Mouse (Mus musculus) kidney, adult 2 months (tissue): ENCODE data around the gene Steap3.

Experiments used
- CTCF ChIP-seq: fragments of 200-500 bp; conservative IDR thresholded peaks from 2 replicates; pipeline ENCODE4 v1.5.1; 2011; ENCODE audit warnings: low read depth, mild to moderate bottlenecking, control low read depth, low read length, moderate library complexity, mixed read lengths; ENCODE audit not compliant: insufficient read depth, insufficient read length
- POLR2A ChIP-seq: fragments of 200-500 bp; IDR thresholded peaks from one replicate; pipeline ENCODE4 v1.6.1; 2011; ENCODE audit warnings: low read depth, low read length, control low read depth

- no peak for TF ChIP-seq POLR2A
- TF ChIP-seq CTCF: no peak
Observed at GRCm38 (mm10) chr1:120253751-120254150, 18.8 kb downstream of the Steap3 start.
